Mouse (Mus musculus) kidney, postnatal 10 days (tissue): Measurements from ENCODE around the gene Gse1.
A peak's percentile ranks its signal among the peaks of the same experiment; 100 is the strongest.

Source experiments
- DNase-seq: peaks from one replicate; pipeline ENCODE4 v3.0.0; 2021; ENCODE audit warnings: mixed read lengths

The Gse1 gene

GRCm38 (mm10) chr8:120428492-120428891 is 200.2 kb downstream of the Gse1 start:
- DNase-seq, result no peak

DNA sequence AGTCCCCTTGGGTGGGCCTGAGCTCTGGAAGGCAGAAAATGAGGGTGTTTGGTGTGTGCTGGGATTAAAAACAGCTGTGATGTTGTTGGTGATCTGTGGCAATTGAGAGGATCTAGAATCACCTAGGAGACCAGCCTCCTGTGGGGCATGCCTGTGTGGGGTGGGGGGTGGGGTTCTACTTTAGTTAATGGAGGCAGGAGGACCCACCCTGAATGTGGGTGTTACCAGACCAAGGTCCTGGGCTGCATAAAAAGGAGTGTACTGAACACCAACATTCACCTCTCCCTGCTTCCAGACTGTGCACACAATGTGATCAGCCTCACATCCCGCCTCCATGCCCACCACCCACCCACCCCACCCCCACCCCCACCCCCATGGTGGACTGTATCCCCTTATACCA is 200.9 kb downstream of the Gse1 start:
- no peak for DNase-seq

GRCm38 (mm10) chr8:120431042-120431441 is 202.8 kb downstream of the Gse1 start:
- DNase-seq, result no peak

GRCm38 (mm10) chr8:120432438-120432837 is 204.2 kb downstream of the Gse1 start:
- no peak for DNase-seq

- no peak for DNase-seq
These were observed 204.9 kb downstream of the Gse1 start for GRCm38 (mm10) chr8:120433143-120433542.

DNA sequence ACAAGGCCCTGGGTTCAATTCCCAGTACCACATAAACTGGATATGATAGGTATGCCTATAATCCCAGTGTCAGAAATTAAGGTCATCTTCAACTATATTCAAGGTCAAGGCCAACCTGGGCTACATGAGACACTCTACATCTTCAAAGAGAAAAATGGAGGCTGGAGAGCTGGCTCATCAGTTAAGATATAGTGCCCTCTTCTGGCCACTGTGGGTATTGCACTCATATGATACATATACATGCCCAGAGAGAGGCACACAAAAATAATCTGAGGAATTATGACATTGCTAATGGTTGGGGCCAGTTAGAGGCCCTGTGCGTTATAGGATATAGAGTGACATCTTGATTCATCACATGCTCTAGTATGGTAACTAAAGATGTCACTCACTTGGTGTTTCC is 205.5 kb downstream of the Gse1 start:
- no peak for DNase-seq

GRCm38 (mm10) chr8:120435781-120436180 is 207.5 kb downstream of the Gse1 start:
- DNase-seq, result no peak

GRCm38 (mm10) chr8:120436491-120437030 is 208.3 kb downstream of the Gse1 start:
- DNase-seq, result no peak

DNA sequence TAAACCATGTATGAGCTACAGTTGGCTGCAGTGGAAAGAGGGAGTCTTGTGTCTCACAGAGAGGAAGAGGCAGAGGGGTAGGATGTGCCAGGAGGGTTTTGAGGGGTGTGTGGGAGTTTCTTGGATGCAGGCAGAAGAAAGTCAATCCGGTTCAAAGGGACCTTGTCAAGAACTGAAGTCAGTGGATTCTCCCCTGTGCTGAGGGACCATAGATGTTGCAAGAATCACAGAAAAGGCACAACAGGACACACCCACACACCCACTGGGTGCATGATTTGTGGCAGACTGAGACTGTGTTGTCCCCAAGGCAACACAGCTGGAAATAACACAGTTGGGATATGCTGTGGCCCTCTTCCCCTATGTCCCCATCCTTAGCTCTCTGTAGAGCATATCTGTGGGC is 209.0 kb downstream of the Gse1 start:
- DNase-seq, result no peak

GRCm38 (mm10) chr8:120437666-120438395 is 209.6 kb downstream of the Gse1 start:
- peak; percentile 49 for DNase-seq

DNA sequence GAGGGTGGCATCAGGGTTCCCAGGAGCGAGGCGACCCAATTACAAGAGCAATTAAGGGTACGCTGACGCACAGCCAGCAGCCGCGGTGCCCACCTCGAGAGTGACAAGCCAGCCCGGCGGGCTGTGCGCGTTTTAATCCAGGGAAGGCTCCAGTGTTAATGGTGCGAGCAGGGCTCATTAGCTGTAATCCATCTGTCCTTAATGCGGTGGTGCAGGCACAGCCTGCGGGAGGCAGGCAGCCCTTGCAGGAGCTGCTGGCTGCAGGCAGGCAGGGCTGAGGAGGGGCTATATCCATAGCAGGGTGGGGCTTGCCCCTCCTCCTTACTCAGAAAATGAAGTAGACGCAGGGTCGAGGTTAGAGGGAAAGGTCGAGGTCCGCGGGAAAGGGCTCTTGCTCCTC is 211.1 kb downstream of the Gse1 start:
- no peak for DNase-seq

- DNase-seq, result no peak
These were observed 212.5 kb downstream of the Gse1 start for GRCm38 (mm10) chr8:120440739-120441138.

- DNase-seq, result no peak
These were observed 213.4 kb downstream of the Gse1 start for GRCm38 (mm10) chr8:120441637-120442036.

DNA sequence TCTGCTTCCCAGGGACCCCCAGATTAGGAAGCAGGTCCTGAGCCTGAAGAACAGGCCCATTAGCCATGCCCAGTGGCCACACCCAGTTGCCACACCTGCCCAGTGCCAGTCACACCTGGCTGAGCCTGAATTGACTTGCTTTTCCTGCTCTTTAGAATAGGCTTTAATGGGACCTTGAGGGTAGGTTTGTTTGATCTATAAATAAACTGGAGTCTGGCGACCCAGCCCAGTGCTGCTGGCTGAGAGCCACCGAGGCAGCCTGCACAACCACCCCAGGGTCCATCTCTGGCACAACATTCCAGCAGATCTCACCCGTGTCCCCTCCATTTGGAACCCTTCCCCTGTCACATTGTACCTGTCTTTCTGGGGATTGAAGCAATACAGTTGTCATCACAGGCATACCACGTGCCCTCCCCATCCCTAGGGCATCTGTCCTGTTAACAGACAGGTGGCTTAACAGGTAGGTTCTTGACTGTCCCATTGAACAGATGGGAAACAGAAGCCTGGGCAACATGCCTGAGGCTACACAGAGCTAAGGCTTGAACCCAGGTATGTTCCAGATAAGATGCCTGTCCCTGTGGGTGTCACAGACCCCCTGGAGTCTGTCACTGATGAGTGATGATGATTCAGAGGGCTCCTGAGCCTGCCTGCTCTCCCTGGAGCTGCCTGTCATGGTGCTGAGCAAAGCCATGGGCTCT is 214.2 kb downstream of the Gse1 start:
- DNase-seq, result peak; percentile 51

- no peak for DNase-seq
These were observed 217.0 kb downstream of the Gse1 start for GRCm38 (mm10) chr8:120445249-120445648.

GRCm38 (mm10) chr8:120448131-120448530 is 219.9 kb downstream of the Gse1 start:
- no peak for DNase-seq

- no peak for DNase-seq
These were observed 220.9 kb downstream of the Gse1 start for GRCm38 (mm10) chr8:120449139-120449538.

DNA sequence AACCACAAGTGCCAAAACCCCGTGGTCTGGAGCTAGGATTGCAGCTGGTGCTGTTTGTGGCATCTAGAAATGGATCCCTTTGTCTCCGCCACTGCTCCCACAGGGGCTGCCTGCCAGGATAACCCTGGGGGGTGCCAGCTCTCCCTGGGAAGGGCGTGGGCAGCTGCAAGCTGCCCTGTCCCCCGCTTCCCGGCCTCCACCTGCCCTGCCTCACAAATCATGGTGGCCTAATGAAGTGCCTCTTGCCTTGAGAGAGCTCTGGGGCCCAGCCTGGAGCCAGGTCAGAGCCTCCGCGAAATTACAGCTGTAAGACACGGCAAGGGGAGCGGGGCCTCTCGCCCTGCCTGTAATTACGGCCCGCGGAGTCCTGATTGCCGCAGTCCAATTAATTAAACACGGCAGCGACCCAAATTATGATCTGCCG is 221.4 kb downstream of the Gse1 start:
- no peak for DNase-seq

DNA sequence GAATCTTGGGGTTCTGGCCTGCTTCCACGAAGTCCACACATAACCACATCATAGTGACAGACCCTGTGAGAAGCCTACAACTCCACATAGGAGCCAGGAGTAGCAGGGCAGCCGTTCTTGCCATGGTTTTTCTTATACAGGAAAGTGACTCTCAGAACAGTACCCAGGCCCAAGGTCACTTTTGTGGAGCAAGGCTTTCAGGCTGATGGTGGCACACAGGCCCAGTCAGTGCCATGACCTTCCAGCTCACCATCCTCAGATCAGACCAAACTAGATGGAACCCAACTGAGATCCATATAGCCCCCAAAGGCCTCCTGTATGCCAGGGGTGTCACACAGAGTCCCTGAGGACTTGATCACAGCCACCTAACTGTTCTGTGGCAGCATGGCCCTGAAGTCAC is 223.9 kb downstream of the Gse1 start:
- no peak for DNase-seq

DNA sequence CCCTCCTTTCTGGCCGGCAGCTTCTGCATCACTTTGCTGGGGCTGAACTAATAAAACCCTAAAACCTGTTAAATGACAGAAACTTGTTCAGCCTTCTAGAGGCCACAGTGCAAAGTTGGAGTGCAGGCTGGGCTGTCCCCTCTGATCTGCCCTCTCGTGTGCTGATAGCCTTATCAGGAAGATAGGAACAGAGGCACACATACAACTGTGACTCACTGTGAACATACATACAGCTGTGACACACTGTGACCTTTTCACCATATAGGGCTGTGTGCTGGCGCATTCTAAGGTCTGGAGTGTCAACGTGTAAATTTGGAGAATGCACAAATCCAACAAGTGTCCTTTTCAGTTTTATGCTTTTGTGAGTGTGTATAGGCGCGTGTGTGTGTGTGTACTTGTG is 226.1 kb downstream of the Gse1 start:
- no peak for DNase-seq

- DNase-seq, result peak; percentile 66
These were observed 232.1 kb downstream of the Gse1 start for GRCm38 (mm10) chr8:120460375-120460774.

DNA sequence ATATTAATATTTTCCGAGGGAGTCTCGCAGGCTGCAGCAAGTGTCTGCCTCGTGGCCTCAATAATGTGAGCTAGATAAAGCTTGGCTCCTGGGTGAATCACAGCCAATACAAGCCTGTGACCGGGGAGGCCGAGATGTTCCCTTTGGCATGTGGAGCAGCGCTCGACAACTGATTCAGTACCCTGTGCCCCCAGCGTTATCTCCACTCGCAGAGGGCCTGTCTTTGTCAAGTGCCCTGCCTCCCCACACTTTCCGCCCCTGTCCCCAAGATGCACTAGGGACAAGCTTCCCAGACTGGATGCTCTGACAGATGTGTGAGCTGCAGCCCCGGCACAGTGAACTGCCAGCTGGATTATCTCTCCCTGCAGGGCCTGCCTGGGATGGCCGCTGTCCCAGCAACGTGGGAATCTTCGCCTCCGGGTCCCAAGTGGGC is 233.9 kb downstream of the Gse1 start:
- DNase-seq, result peak; percentile 80

DNA sequence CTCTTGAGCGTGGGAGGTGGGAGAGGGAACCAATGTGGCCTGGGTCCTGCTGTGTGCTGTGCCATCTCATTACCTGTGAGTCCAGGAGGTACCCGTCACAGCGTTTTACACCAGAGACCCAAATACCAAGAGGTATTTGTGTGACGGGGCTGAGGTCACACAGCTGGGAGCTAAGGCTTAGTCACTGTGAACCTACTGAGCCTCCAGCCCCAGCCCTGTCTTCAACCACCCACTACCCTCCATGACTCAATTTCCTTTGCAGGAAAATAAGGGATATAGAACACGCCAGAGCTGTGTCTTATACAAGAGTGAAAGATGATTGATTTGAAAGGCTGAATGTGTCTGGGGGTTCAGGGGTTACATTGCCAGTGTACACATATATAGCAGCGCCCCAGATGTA is 234.4 kb downstream of the Gse1 start:
- no peak for DNase-seq

- DNase-seq, result no peak
These were observed 235.8 kb downstream of the Gse1 start for GRCm38 (mm10) chr8:120463918-120464584.
